Mouse (Mus musculus) monocyte, adult 2 months (primary cell): Measurements from ENCODE around the gene Psg26.
"Not testable (repeated sequence)": the region's sequence is repeated elsewhere in the genome, so short reads cannot be mapped to it uniquely, and the experiment has no call there.

Experiments
- DNase-seq, 2 experiments: peaks; one replicate each; pipeline ENCODE4 v3.0.0; 2022; ENCODE audit warnings: low spot score in 2 of 2, low read depth in 1 of 2

Psg26 gene

DNA sequence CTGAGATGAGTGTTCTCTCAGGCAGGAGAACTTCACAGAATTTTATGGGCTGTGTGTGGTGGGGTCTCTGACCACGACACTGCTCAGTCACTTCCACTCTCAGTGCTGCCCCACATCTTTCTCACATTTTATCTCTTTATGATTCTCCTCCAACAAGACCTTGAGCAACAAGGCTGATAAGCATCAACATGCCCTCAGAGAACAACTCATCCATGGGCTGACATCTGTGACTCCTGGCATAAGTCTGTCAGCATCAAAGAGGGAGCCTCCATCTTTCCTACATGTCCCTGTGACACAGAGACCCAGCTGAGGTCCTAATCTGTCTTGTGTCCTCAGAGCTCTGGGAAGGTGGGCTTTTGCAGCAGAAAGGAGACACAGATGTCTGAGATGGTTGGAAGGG lies at the start of gene Psg26:
Gene Psg26, minus strand, starts transcription at position 101 of the 400 bp plus-strand sequence.
- DNase-seq, result no peak

GRCm38 (mm10) chr7:18533420-18533819 lies 49.4 kb upstream of the Psg26 start:
- no peak for DNase-seq

- DNase-seq, result no peak
Measured at GRCm38 (mm10) chr7:18532169-18532568, 48.2 kb upstream of the Psg26 start, which contains the start of gene Psg25. TSS of gene Psg25 (minus strand) at chr7:18532269.

- DNase-seq, result no peak
Measured at GRCm38 (mm10) chr7:18524668-18525067, 40.7 kb upstream of the Psg26 start.

GRCm38 (mm10) chr7:18512848-18513247 lies 28.9 kb upstream of the Psg26 start:
- DNase-seq, result not testable (repeated sequence)

DNA sequence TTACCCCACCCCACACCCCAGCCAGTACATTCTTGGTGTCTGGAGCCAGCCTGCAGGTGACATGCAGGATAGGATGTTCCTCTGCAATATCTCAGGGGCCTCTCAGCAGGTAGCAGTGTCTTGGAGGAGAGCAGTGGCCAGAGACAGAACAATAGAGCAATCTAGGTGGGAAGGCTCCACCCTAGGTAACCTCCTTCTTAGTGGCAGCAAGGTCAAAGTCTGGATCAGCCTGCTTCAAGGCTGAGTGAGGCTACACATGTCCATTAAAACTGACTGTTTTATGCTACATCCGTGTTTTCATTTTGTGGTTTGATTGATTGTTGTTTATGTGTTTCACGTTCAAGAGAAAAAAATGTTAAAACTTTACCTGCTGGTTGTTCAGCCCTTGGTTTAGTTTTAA lies 28.4 kb upstream of the Psg26 start:
- not testable (repeated sequence) for DNase-seq

- DNase-seq, result no peak
Measured at GRCm38 (mm10) chr7:18511479-18511878, 27.5 kb upstream of the Psg26 start.

DNA sequence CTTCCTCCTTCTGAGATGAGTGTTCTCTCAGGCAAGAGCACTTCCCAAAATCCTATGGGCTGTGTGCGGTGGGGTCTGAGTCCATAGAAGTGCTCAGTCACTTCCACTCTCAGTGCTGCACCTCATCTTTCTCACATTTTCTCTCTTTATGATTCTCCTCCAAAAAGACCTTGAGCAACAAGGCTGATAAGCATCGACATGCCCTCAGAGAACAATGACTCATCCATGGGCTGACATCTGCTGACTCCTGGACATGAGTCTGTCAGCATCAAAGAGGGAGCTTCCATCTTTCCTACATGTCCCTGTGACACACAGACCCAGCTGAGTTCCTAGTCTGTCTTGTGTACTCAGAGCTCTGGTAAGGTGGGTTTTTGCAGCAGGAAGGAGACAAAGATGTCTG lies 52.0 kb downstream of the Psg26 start, which contains the start of gene Psg28:
Gene Psg28, minus strand, starts transcription at position 101 of the 400 bp plus-strand sequence.
- not testable (repeated sequence) for DNase-seq
